16 mouse cellular contexts compared by ENCODE assay signal in the genomic region with DNA sequence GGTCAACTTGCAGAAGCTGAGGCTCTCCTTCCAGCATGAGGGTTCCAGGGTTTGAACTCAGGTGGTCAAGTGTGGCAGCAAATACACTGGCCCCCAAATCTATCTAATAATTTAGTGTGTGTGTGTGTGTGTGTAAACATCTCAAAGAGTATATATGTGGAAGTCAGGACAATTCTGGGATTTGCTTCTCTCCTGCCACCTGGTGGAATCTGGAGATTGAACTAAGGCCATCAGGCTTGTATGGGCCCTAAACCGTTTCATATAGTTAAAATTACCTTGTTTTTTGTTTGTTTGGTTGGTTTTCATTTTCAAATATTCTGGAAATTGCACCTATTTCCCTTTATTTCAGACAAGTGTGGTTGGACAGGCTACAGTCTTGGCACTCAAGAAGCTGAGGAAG.
"Had no signal": no experiment of that assay in that cellular context is flagged by ENCODE, and none has a peak within 500 bp of the region (broad histone marks: within the 10 kb centered on the region; RNA-seq: fewer than 3 reads in every experiment).

No protein-coding gene starts in this region.

- H3K27ac ChIP-seq: limb, embryonic 13.5 days; liver, embryonic 14.5 days; midbrain, embryonic 10.5 days; midbrain, embryonic 15.5 days; neural tube, embryonic 13.5 days had no signal

- H3K4me1 ChIP-seq: limb, embryonic 13.5 days; midbrain, embryonic 10.5 days; midbrain, embryonic 15.5 days; neural tube, embryonic 13.5 days had no signal

- H3K27me3 ChIP-seq: limb, embryonic 13.5 days; midbrain, embryonic 15.5 days; neural tube, embryonic 13.5 days had no signal

- DNase-seq: kidney, adult 9 months; kidney, postnatal 10 days; kidney, postnatal 4 days; lung, adult 18-20 months; lung, postnatal 10 days; lung, postnatal 4 days; retina, postnatal 1 day; right cerebral cortex, postnatal 4 days; spleen, adult 18-20 months; thymus, adult 2 months; thymus, postnatal 25 days had no signal

- H3K9ac ChIP-seq: limb, embryonic 13.5 days; liver, embryonic 14.5 days; midbrain, embryonic 15.5 days; neural tube, embryonic 13.5 days had no signal

- H3K4me3 ChIP-seq: limb, embryonic 13.5 days; midbrain, embryonic 10.5 days; midbrain, embryonic 15.5 days; neural tube, embryonic 13.5 days had no signal

- ATAC-seq: midbrain, embryonic 15.5 days had no signal

- H3K9me3 ChIP-seq: limb, embryonic 13.5 days; midbrain, embryonic 10.5 days; midbrain, embryonic 15.5 days; neural tube, embryonic 13.5 days had no signal

- H3K4me2 ChIP-seq: limb, embryonic 13.5 days; midbrain, embryonic 15.5 days; neural tube, embryonic 13.5 days had no signal
